Mouse (Mus musculus): Measurements from ENCODE around the gene Otud5. TPM values are rescaled to one million over a fixed set of nuclear protein-coding genes. Genes with fewer than 3 reads are reported as not detected.
"Not testable (repeated sequence)": the region's sequence is repeated elsewhere in the genome, so short reads cannot be mapped to it uniquely, and the experiment has no call there.

The Otud5 gene
- 10 to 100 TPM; 14.8 to 18.2 TPM for total RNA-seq (2021)
- long read RNA-seq, experiment 1, full-length matches to known transcripts: 1 of 10 reads
- long read RNA-seq, experiment 1, partial matches to known transcripts: 5 of 10 reads
- long read RNA-seq, experiment 1, other reads (novel, unspliced or antisense): 4 of 10 reads
- long read RNA-seq, experiment 2, full-length matches to known transcripts: 6 of 20 reads
- long read RNA-seq, experiment 2, partial matches to known transcripts: 9 of 20 reads
- long read RNA-seq, experiment 2, other reads (novel, unspliced or antisense): 5 of 20 reads

DNA sequence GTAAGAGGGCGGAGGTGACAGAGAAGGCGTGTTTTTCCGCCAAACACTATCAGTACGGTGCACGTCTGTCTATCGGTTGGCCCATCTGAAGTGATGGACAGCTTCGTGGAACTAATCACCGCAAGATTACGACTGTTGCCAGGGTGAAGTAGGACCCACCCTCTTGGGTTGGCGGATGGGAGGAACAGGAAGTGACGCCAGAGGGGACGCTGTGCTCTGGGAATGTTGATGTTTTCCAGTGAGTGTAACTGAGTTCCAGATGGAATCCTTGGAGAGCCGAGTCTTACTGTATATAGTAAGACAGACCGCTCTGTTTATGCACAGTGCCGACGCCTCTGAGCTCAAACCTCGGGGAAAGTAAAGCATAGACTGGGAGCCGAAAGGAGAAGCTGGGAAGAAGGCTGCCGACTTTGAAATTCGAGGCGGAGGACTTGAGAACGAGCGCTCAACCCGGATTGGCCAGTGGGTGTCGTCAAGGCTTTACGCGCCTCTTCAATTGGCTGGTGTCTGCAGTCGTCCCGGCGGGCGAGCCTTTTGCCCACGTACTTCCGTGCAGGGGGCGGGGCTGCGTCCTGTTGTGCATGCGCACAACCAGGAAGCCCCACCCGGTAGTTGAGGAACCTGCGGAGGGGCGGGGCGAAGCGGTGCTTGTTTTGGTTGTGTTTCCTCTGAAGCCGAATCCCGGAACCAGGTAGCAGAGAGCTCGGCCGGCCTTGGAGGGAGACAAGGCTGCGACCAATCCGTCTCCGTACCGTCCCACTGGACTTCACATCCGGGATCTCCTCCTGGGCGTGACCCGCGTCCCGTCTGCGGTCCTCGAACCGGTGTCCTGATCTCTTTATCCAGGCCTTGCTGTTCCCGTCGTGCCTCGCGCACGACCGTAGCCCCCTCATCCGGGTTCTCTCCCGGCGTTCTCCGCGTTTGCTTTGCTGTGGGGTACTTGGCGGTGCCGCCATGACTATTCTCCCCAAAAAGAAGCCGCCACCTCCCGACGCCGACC is at the start of gene Otud5:
Gene Otud5 (plus strand): TSS at position 202 of the 1,000 bp plus-strand sequence.
- DNase-seq: peak; percentile 95

GRCm38 (mm10) chrX:7793361-7793760 is 47.8 kb upstream of the Otud5 start:
- no peak for DNase-seq

- no peak for DNase-seq
Measured at GRCm38 (mm10) chrX:7795016-7795415, 46.1 kb upstream of the Otud5 start.

DNA sequence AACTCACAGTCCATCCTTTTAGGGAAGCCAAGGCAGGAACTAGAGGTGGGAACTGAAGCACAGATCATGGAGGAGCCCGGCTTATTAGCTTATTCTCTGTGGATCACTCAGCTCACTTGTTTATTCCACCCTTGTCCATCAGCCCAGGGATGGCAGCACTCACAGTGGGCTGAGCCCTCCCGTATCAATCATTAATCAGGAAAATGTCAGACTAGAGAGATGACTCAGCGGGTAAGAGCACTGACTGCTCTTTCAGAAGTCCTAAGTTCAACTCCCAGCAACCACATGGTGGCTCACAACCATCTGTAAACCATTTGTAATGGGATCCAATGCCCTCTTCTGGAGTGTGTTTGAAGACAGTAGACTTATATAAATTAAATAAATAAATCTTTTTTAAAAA is 43.8 kb upstream of the Otud5 start:
- no peak for DNase-seq

GRCm38 (mm10) chrX:7802157-7802556 is 39.0 kb upstream of the Otud5 start:
- DNase-seq: not testable (repeated sequence)

- not testable (repeated sequence) for DNase-seq
Measured at GRCm38 (mm10) chrX:7815016-7815415, 26.1 kb upstream of the Otud5 start.

DNA sequence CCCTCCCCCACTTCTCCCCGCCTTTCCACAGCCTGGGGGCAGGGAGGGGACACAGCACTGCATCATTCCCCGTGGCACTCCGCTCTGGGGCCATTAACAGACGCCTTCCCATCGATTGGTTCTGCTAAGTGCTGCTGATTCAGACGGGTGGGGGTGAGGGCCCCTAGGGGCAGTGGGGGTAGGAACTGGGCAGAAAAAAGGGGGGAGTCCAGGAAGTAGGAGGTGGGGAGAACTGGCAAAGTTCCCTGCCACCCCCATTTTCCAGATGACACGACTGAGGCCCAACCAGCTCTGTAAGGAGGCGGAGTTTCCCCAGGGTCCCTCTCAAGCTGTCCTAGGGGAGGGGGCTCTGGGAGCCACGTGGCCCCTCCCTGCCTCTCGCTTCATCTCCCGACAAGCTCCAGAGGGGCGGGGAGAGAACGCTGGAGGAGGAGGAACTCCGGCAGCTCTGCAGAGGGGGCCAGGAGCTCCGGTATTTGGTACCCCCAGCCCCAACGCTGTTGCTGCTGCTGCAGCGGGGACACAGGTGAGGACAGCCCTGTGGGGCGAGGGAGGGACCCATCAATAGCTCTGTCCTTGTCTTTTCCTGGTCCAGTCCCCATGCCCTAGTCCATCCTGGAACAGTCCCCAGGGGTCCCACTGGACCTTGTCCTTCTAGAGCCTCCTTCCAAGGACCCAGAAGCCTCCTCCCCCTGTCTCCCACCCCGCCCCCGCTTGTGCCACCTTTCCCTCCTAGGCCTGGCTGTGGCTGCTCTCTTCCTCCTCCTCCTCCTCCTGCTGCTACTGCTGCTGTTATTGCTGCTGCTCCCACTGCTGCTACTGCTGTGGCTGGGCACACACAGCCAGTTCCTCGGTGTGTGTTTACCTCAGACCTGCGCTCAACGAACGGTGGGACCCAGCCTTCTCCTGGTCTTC is 19.0 kb upstream of the Otud5 start, which contains the start of gene Kcnd1:
Gene Kcnd1 (plus strand): TSS at position 425 of the 915 bp plus-strand sequence.
- DNase-seq: peak; percentile 25

DNA sequence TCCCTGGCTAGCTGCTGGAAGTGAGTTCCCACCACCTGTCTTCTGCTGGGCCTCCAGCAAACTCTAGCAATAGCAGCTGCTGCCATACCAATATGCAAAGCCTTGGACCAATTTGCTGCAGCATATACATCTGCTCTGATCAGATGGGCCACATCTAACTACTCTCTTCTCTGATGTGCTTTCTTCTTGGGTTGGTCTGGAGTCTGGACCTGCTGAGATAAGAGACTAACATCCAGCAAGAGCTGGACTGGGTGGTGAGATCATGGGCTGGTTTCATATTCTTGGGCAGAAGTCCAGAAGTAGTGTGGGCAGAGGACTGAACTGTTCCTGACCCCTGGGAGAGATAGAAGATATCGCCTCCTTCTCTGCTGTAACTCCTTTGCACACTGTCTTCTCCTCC is 4.0 kb upstream of the Otud5 start:
- DNase-seq: no peak

DNA sequence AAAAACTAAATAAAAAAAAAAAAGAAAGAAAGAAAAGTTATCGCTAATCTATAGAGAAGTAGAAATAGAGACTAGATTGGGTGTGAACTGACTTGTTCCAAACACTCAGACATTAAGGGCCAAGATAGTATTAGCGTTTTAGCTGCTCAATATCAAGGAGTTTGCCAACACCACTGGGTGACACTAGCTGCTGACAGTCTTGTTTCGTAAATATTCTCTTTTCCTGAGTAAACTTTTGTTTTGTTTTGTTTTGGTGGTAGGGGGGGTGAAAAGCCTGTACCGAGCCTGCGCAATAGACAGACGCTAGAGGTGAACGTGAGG is 362 bp upstream of the Otud5 start:
- DNase-seq: no peak

- peak; percentile 8 for DNase-seq
Measured at GRCm38 (mm10) chrX:7842318-7842717, 1.2 kb downstream of the Otud5 start.

- no peak for DNase-seq
Measured at GRCm38 (mm10) chrX:7847845-7848244, 6.7 kb downstream of the Otud5 start.

GRCm38 (mm10) chrX:7854578-7854977 is 13.4 kb downstream of the Otud5 start:
- no peak for DNase-seq

GRCm38 (mm10) chrX:7859191-7859753 is 18.1 kb downstream of the Otud5 start:
- no peak for DNase-seq

- DNase-seq: no peak
Measured at GRCm38 (mm10) chrX:7863181-7863580, 22.0 kb downstream of the Otud5 start.

GRCm38 (mm10) chrX:7864551-7864950 is 23.4 kb downstream of the Otud5 start:
- no peak for DNase-seq

GRCm38 (mm10) chrX:7865343-7865742 is 24.2 kb downstream of the Otud5 start:
- DNase-seq: no peak

- no peak for DNase-seq
Measured at GRCm38 (mm10) chrX:7865786-7866185, 24.6 kb downstream of the Otud5 start.

DNA sequence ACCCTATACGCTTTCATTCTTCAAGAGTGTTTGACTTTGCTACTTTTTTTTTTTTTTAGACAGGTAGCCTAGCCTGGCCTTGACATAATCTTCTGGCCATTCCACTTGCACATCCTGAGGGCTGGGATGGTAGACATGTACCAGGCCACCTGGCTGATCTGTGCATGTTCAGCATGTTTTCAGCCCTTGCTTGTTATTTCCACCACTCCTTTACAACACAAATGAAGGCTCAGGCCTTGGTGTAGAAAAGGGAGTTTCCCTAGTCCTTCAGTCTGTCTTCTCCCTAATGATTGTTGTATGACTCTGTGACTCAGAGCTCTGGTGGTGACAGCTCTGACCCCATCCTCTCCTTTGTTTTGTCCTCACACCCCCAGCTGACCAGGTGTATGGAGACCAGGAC is 26.0 kb downstream of the Otud5 start:
- no peak for DNase-seq

DNA sequence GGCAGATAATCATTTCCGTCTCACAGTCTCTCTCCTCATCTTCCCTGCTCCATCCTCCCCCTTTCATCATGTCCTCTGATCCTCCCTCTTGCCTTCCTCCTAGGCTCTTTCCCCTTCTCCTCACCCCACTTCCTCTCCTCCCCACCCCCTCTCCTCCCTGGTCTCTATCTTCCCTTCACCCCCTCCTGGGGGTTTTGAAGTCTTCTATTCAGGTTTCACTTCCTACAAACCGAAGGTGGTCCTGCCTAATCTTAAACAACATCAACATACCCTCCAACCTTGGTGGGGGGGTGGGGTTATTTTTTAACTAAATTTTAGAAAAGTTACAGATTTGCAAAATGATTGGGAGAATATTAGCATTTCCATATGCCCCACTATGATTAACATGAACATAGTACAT is 27.3 kb downstream of the Otud5 start:
- no peak for DNase-seq

DNA sequence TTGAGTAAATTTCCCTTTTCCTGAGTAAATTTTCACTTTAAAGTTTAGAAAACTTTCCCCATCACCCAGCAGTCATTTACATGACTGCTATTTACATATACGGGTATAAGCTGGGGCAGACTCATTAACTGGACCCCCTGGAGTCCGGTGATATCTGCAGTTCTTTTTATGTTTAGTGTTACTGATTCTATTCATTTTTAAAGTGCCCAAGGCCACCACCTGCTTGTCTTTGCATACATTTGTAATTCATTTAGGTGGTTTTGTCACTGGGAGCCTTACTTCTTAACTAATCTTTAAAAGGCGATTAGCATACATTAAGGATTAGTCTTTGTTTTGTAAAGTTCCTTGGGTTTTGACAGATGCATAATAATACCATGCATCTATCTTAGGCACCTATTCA is 28.7 kb downstream of the Otud5 start:
- no peak for DNase-seq

- peak; percentile 75 for DNase-seq
Measured at GRCm38 (mm10) chrX:7878007-7878419, 36.8 kb downstream of the Otud5 start, which contains the start of gene Pim2. Gene Pim2 (plus strand): TSS chrX:7878262.

- no peak for DNase-seq
Measured at GRCm38 (mm10) chrX:7878495-7878894, 37.3 kb downstream of the Otud5 start.
